Mouse (Mus musculus): ENCODE data around the gene Med4. TPM values are rescaled to one million over a fixed set of nuclear protein-coding genes. Genes with fewer than 3 reads are reported as not detected.

Gene Med4
- 10 to 100 TPM; 29.0 to 31.8 TPM for total RNA-seq (2021)

DNA sequence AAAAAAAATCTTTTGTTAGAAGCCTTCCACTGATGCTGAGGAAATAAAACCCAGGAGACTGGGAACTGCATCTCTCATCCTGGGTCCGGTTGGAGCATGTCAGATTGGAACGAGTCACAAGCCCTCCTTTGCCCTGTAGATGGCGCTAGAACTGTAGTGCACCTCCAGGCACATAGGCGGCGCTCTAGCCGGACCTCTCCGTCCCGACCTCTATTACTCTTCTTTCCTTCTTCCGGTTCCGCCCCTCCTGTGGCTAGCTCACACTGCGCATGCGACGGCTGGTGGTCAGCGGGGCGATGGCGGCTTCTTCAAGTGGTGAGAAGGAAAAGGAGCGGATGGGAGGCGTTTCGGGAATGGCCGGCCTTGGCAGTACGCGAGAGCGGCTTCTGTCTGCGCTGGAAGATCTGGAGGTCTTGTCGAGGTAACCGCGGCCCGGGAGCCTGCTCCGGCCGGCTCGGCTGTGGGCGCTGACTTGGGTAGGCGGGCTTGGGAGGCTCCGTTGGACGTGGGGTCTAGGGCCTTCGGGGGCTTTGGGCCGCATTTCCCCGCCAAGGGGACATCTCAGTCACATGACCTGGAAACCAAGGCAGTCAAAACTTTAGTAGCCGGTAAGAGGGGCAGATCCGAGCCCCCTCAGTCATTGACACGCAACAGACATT, at the start of gene Med4:
Gene Med4, plus strand, starts transcription at position 261 of the 659 bp plus-strand sequence.
- peak; percentile 98 for DNase-seq (ENCODE audit: extremely low spot score in 1 of 2, low spot score in 1 of 2)

GRCm38 (mm10) chr14:73460514-73461134, 49.2 kb upstream of the Med4 start:
- no peak for DNase-seq (ENCODE audit: extremely low spot score in 1 of 2, low spot score in 1 of 2)

DNA sequence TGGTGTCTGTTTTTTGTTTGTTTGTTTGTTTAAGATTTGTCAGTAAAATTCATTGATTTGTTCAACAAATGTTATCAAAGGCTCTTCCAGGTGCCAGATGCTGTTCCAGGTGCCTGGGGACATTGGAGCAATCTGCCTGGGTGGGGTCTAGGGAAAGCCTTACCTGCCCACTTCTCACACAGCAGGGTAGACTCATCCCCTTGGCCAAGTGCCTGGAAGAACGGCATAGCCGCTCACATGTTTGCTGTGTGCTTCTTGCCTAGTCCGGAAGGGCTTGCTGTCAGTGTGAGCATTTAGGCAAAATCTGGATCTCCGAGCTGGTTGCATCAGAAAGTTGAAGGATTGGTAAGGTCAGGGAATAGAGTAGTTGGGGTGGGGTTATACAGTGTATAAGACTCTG, 47.6 kb upstream of the Med4 start:
- DNase-seq (ENCODE audit: extremely low spot score in 1 of 2, low spot score in 1 of 2): no peak

DNA sequence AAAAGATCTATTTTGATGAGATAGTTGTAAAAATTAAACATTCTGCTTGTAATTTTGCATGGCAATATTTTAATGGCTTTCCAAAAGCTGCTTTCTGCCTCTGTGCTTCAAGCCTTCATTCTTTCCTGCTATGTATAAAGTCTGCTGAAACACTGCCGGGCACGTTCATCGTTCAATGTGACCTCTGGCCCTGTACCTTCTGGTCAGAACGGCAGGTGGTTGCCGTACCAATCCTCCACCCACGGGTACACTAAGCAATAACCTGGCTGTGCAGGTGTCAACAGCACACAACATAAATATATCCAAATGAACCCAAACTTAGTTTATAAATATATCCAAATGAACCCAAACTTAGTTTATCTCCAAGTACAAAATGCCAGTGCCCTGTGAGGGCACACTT, 42.1 kb upstream of the Med4 start:
- DNase-seq (ENCODE audit: extremely low spot score in 1 of 2, low spot score in 1 of 2): no peak

DNA sequence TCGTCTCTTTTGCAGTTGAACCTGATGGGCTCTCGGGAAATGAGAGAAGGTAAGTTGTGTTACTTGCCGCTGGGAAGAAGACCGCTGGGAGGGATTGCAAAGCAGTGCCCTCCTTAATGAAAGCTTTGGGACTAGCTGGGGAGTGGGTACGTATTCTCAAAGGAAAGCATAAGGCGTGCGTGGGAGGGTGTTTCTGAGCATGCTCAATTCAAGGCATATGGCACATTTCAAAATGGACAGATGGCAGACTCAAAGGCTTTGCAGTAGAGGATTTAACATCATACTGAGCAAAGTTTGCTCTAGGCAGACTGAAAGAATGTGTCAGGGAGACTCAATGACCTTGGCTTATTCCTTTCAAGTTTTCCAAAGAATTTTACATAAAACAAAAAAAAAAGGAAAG, 40.3 kb upstream of the Med4 start:
- DNase-seq (ENCODE audit: extremely low spot score in 1 of 2, low spot score in 1 of 2): peak in 1 of 2 experiments; percentile 65

DNA sequence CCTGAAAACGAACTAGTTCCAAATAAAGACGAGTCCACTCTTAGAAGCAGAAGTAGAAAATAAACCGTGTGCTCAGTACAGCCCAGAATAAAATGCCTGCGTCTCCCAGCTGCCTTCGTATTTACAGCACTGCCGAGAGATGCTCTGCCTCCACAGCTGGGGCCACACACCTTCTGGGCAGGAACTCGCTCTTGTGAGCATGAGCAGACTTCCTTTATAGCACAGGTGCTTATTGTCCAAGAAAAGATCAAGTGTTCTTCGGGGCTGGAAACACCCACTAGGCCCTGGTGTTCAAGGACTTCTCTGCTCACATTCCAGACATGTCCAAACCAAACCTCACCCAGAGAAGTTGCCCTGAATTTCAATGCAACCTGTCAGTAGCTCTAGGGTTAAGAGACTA, 39.2 kb upstream of the Med4 start:
- DNase-seq (ENCODE audit: extremely low spot score in 1 of 2, low spot score in 1 of 2): no peak

DNA sequence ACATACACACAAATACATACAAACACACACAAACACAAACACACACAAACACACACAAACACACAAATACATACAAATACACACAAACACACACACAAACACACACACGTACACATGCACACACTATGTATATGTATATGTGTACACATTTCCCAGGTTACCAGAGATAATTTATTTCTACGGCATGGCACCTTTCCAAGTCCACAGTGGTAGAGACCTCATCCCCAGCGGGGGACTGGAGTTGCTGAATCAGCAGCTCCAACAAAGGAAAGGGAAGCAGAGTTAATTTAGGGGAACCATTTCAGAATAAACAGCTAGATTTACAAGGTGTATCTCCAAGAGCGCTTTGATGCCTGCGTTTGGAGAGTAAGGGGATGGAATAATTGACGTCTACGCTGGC, 37.6 kb upstream of the Med4 start:
- no peak for DNase-seq (ENCODE audit: extremely low spot score in 1 of 2, low spot score in 1 of 2)

DNA sequence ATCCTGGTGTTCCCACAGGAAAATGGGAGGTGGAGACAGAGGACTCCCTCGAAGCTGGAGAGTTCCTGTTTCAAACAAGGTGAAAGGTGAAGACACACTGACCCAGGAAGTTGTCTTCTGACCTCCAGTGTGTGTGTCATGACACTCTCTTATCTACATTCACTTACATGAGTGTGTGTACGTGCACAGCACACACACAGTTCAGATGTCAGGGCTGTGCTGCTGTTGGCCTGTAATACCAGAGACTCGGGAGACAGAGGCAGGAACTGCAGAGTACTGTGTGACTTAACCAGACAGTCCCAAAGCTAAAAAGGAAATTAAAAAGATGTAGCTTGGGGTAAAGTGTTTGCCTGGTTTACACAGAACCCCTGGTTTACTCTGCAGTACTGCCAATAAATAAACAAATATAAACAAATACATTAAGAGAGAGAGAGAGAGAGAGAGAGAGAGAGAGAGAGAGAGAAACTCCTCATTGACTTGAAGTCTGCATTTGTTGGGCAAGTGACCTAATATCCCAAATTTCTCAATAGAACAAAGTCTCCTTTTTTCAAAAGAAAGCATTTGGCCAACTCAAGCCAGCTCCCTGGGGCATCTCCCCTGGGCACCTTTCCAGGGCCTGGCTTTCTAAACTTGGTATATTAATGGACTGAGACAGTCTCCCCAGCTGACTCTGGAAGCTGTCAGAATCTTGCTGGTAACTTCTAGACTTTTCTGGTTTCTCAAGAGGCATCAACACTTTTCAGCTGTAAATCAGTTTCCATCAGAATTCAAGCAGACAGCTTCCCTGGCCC, 36.0 kb upstream of the Med4 start:
- no peak for DNase-seq (ENCODE audit: extremely low spot score in 1 of 2, low spot score in 1 of 2)

- peak in 1 of 2 experiments; percentile 43 for DNase-seq (ENCODE audit: extremely low spot score in 1 of 2, low spot score in 1 of 2)
Observed at GRCm38 (mm10) chr14:73474636-73475093, 35.2 kb upstream of the Med4 start.

GRCm38 (mm10) chr14:73475506-73475905, 34.3 kb upstream of the Med4 start:
- DNase-seq (ENCODE audit: extremely low spot score in 1 of 2, low spot score in 1 of 2): no peak

DNA sequence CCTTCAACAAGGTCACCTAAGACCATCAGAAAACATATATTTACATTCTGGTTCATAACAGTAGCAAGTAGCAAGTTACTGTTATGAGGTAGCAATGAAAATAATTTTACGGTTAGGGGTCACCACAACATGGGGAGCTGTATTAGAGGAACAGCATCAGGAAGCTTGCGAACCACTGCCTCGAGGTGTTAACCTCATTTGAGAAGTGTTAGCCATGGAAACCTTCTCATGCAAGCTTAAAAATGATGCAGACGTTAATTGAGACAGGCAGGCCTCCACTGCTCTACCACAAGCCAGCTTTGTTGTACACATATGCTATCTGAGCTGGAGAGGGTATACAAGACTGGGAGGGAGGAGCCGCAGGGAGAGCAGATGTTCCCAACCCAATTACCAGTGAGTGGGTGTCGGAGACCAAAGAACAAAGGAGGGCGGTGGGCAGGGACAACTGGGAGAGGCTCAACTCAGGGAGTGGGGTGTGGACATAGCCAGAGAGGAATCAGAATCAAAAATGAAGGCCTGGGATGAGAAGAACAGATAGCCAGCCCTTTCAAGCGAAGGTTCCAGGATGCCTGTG, 33.4 kb upstream of the Med4 start:
- no peak for DNase-seq (ENCODE audit: extremely low spot score in 1 of 2, low spot score in 1 of 2)

- DNase-seq (ENCODE audit: extremely low spot score in 1 of 2, low spot score in 1 of 2): no peak
Observed at GRCm38 (mm10) chr14:73477077-73477476, 32.7 kb upstream of the Med4 start.

DNA sequence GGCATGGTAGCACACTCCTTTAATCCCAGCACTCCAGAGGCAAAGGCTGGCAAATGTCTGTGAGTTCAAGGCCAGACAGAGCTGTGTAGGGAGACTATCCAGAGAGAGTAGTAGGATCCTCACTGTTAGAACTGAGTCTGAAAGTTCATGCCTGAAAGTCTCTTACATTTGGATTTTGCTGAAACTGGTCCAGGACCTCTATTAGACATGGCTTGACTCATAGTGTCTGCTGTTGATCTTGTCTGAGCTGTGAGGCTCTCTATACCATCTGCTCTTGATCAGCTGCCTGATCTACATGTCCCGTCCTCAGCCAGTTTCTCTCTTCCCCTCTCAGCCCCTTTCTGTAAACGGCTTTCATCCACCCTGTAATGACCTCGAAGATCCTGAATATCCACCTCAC, 31.5 kb upstream of the Med4 start:
- DNase-seq (ENCODE audit: extremely low spot score in 1 of 2, low spot score in 1 of 2): no peak

DNA sequence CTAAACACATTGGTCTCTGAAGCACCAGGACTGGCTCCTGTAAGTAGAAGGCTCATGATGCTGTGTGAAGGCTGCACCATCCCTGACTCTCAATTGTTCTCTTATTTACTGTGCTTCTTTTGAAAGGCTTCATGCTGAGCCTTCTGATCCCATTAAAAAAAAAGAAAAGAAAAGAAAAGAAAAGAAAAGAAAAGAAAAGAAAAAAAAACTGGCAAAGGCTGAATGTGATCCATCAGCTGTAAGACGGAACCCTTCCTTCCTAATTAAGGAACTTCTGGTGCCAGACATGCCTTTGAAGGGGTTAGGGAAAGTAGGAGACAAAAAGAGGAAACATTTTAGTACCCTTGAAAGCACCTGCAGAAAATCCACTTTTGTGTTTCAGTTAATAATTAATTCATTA, 30.1 kb upstream of the Med4 start:
- DNase-seq (ENCODE audit: extremely low spot score in 1 of 2, low spot score in 1 of 2): no peak

- no peak for DNase-seq (ENCODE audit: extremely low spot score in 1 of 2, low spot score in 1 of 2)
Observed at GRCm38 (mm10) chr14:73483516-73484229, 26.2 kb upstream of the Med4 start.

DNA sequence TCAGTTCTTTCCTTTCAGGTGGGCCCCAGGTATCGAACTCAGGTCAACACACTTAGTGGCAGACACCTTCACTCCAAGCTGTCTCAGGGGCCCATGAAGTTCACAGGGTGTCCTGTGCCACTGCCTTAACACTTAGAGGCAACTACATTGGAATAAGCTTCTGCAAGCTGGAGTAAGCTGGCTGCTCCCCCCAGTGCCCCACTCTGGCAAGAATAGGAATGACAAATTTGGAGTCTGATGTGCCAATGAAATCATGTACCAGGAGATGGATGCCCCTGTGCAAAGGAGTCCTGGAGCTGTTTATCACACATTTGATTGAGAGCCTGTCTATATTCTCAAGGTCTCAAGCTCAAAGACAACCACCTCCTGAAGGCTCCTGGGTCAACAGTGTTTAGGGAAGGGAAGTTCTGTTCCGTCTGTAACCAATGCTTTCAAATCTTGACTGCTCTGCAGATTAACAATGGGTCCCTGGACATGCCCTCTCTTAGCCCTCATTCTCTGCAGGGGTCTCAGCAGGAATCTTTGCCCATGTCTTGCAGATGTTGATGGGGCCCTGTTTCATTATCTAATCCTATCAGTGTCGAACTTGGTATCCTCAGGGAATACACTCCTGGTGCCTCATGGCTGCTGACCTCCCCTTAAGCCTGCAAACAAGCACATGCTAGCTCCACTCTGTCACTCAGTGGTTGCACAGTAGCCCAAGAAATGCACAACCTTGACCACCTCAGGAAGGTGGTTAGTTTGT, 25.3 kb upstream of the Med4 start:
- DNase-seq (ENCODE audit: extremely low spot score in 1 of 2, low spot score in 1 of 2): no peak

GRCm38 (mm10) chr14:73486641-73487040, 23.2 kb upstream of the Med4 start:
- DNase-seq (ENCODE audit: extremely low spot score in 1 of 2, low spot score in 1 of 2): no peak

- DNase-seq (ENCODE audit: extremely low spot score in 1 of 2, low spot score in 1 of 2): no peak
Observed at GRCm38 (mm10) chr14:73493356-73493755, 16.5 kb upstream of the Med4 start.

- DNase-seq (ENCODE audit: extremely low spot score in 1 of 2, low spot score in 1 of 2): no peak
Observed at GRCm38 (mm10) chr14:73494122-73494521, 15.7 kb upstream of the Med4 start.

GRCm38 (mm10) chr14:73495753-73496152, 14.1 kb upstream of the Med4 start:
- DNase-seq (ENCODE audit: extremely low spot score in 1 of 2, low spot score in 1 of 2): no peak

All from layer of hippocampus, postnatal 25 days (tissue).